Mouse (Mus musculus) heart, postnatal 4 days (tissue): ENCODE measurements around the gene Insr. TPM values are rescaled to one million over a fixed set of nuclear protein-coding genes. Genes with fewer than 3 reads are reported as not detected.
"Not testable (repeated sequence)": the region's sequence is repeated elsewhere in the genome, so short reads cannot be mapped to it uniquely, and the experiment has no call there.

ENCODE experiments used
- DNase-seq: peaks from one replicate; pipeline ENCODE4 v3.0.0; 2021
- microRNA-seq, 2 experiments: library from miRNA; unstranded; fragments of <30 nt; microRNA quantifications; one replicate each; pipeline ENCODE4 v1.2.0; 2021 to 2022
- total RNA-seq, 2 experiments: library from RNA; stranded (reverse); gene quantifications; 2 replicates each; pipeline ENCODE4 v1.2.3; 2021

Gene Insr
- total RNA-seq, 2 experiments from 2014 or later: 118 to 122 TPM

DNA sequence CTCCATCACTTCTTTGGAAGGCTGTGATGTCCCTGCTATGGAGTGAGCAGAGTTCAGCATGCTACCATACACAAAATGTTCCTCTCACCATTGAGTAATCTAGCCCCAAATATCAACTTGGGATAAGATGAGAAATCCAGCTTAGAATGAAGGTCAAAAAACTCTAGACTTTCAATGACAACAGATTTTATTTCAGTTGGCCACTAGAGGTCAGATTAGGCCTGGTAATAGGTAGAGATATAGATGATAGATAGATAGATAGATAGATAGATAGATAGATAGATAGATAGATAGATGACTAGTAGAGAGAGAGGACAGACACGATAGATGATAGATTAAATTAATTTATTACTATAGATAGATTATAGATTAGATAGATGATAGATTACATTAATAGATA lies 99.5 kb downstream of the Insr start:
- no peak for DNase-seq

DNA sequence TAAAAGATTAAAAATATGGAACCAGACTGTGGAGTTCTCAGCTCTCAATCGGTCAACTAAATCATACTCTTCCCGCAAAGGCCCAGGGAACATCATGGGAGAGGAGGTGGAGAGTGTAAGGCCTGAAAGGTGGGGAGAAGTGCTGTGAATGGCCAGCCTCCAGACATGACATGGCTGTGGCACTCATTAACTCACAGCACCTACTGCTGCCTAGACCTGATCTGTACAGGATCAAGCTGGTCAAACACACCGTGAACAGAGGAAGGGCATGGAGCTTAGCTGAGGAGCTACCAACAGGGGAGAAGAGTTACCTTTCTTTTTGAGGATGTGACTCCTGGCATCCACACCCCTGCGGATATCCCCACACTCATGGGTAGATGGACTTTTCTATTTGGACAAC lies 102.0 kb downstream of the Insr start:
- no peak for DNase-seq

DNA sequence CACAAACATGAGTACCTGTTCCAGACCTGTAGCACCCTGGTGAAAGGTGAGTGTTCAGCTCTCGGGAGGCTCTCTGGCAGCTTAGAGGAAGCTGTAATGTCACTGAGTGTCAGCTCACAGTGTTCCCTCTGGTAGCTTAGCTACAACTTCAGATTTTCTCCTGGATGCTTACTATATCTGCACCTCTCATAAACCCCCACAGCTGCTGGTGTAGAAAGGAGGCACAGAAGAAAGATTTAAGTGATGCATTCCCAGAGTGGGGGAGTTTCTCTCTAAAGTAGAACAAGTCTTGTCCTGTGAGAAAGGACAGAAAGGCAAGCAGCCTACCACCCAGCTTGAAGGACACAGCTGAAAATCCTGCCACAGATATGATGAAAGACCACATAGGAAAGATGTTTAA lies 107.2 kb downstream of the Insr start:
- DNase-seq: no peak

DNA sequence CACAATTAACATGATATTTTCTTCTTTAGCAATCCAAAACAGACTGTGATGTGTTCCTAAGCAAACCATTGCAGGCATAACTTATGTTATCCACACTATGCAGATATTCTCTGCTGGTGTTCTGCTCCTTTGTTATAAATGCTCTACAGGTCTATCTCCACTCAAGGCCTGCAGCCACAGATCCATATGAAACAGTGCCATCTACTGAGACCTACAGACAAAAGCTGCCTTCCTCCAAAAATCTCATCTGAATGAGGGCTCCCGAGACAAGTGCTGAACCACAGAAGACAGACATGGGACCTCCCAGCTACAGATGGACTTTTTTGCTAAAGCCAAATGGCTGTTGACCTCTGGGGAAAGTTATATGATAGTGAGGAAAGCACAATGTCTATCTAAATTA lies 132.9 kb downstream of the Insr start:
- no peak for DNase-seq

DNA sequence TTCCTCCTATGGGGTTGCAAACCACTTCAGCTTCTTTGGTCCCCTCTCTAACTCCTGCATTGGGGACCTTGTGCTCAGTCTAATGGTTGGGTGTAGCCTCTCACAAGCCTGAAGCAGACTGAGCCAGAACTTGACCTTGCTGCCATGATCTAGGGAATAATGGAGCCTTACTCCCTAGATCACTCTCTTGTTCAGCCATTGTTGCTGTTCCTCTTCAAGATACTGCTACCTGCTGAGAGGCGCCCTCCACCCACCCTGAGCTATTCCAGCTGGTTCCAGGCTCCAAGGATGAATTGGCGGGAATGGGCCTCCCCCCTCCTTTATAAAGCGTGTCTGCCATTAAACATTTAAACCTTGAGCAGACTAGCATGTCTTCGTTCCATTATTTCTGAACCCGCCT lies 179.0 kb downstream of the Insr start:
- not testable (repeated sequence) for DNase-seq

Small RNA genes lying within 50 kb of the gene (microRNA-seq; reads per million reads assigned to microRNA genes)
- 0 reads per million in 2 experiments for gene Gm25775

Other genes starting within 250 kb of the Insr start
- under 1 TPM; 0.12 to 0.25 TPM for gene A430078G23Rik, start 73.8 kb upstream of the Insr start, total RNA-seq
- gene Arhgef18, start 113.4 kb upstream of the Insr start, total RNA-seq: 10 to 100 TPM; 17.3 to 19.8 TPM
- 1 to 10 TPM; 4.1 to 4.5 TPM for gene Pex11g, start 188.1 kb upstream of the Insr start, total RNA-seq
- gene Tex45, start 191.2 kb upstream of the Insr start, total RNA-seq: under 1 TPM in 1 of 2 experiments, not detected in 1; 0.32 TPM
- 10 to 100 TPM; 24.6 to 26.1 TPM for gene Zfp358, start 213.5 kb upstream of the Insr start, total RNA-seq
- gene Mcoln1, start 220.8 kb upstream of the Insr start, total RNA-seq: 10 to 100 TPM; 26.4 to 29.0 TPM
- 10 to 100 TPM; 15.1 to 15.9 TPM for gene Pnpla6, start 235.8 kb upstream of the Insr start, total RNA-seq